Mouse (Mus musculus): ENCODE data around the gene 9530003J23Rik.

GRCm38 (mm10) chr10:117225094-117225493 lies 13.4 kb downstream of the 9530003J23Rik start:
- no peak for TF ChIP-seq TAL1 (IDR thresholded peaks at IDR 0.05; ENCODE audit: low read length)
- TF ChIP-seq GATA1 (IDR thresholded peaks at IDR 0.05; ENCODE audit: low read length), result no peak
